Mouse (Mus musculus) kidney, embryonic 14.5 days (tissue): ENCODE measurements at regions not wholly inside any gene's neighbourhood (a gene's known extent, or its start where the extent isn't known, plus 50 kb on each side); places are given as distances from the start of the nearest gene placed in this dataset.

Experiments used
- ATAC-seq: fragments of 200-750 bp; cut with Nextera tagmentation; 2 replicates; pipeline ENCODE4 v1.8.0; 2017; ENCODE audit warnings: moderate number of reproducible peaks, mild to moderate bottlenecking, moderate TSS enrichment, moderate library complexity; ENCODE audit not compliant: low FRiP score, low TSS enrichment
- H3K27ac ChIP-seq: fragments of 300-500 bp; sonication (generic); 2 replicates; pipeline ENCODE4 v1.5.1; 2014; ENCODE audit warnings: low read depth, mild to moderate bottlenecking, low read length, moderate library complexity, mixed read lengths
- H3K27me3 ChIP-seq: fragments of 300-500 bp; sonication (generic); 2 replicates; pipeline ENCODE4 v1.6.1; 2014; ENCODE audit warnings: mild to moderate bottlenecking, low read length; ENCODE audit not compliant: control insufficient read depth, insufficient read depth
- H3K36me3 ChIP-seq: fragments of 300-500 bp; sonication (generic); 2 replicates; pipeline ENCODE4 v1.6.1; 2014; ENCODE audit warnings: low read length, mixed read lengths; ENCODE audit not compliant: control insufficient read depth, insufficient read depth
- H3K4me1 ChIP-seq: fragments of 300-500 bp; sonication (generic); 2 replicates; pipeline ENCODE4 v1.6.1; 2014; ENCODE audit warnings: low read length, mixed read lengths; ENCODE audit not compliant: control insufficient read depth, insufficient read depth
- H3K4me2 ChIP-seq: fragments of 300-500 bp; sonication (generic); replicated peaks from 2 replicates; pipeline ENCODE4 v1.6.1; 2014; ENCODE audit warnings: low read depth, mild to moderate bottlenecking, low read length
- H3K4me3 ChIP-seq: fragments of 300-500 bp; sonication (generic); 2 replicates; pipeline ENCODE4 v1.5.1; 2014; ENCODE audit warnings: mild to moderate bottlenecking, low read length
- H3K9ac ChIP-seq: fragments of 300-500 bp; sonication (generic); 2 replicates; pipeline ENCODE4 v1.6.1; 2014; ENCODE audit warnings: low read depth, mild to moderate bottlenecking, low read length, moderate library complexity
- H3K9me3 ChIP-seq: fragments of 300-500 bp; sonication (generic); 2 replicates; pipeline ENCODE4 v1.6.1; 2016; ENCODE audit warnings: low read length; ENCODE audit not compliant: control insufficient read depth
- WGBS: fragments of 180-500 bp; shearing (Covaris S2); extraction: QIAGEN DNeasy Blood & Tissue Kit; methylation state at CpG from one replicate; pipeline ENCODE4 v1.1.7; 2014; 5-methylcytosine and 5-hydroxymethylcytosine counted together

- Histone ChIP-seq H3K27me3 (no peaks in the 10 kb centered on the region), H3K4me2 (peak overlapping the region; percentile 39), H3K9me3 (no peaks in the 10 kb centered on the region), H3K9ac (no peak overlapping the region), H3K4me1 (no peaks in the 10 kb centered on the region), H3K4me3 (peak overlapping the region; percentile 18; the same call in 1 of the 2 replicates), H3K36me3 (no peaks in the 10 kb centered on the region), H3K27ac (no peak overlapping the region)
- ATAC-seq = peak; percentile 81
- 8% methylated on average over 18 of the region's 18 CpGs for WGBS
Measured at GRCm38 (mm10) chr3:146345308-146345780, 59.1 kb upstream of the Ssx2ip start.

DNA sequence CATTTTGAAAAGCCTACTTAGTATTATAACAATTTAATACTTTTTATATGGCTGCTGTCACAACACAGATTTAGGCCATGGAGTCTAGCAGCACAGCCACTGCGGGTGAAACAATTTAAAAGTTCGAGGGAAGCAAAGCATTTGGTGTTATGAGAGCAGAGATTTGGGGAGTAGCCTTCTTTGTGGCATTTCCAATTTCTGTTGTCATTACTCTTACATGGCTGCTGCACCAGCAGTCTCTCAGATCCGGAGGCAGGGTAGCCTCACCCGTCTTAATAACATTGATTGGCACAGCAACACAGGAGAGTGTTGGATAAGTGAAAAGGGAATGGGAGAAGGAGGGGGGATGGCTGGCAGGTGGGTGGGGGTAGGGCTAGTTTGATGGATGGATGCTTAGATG is 58.5 kb upstream of the Ssx2ip start:
- 68% methylated on average over 4 of the region's 4 CpGs for WGBS
- Histone ChIP-seq H3K27ac (no peak overlapping the region), H3K4me2 (no peak overlapping the region), H3K4me3 (no peak overlapping the region), H3K4me1 (no peaks in the 10 kb centered on the region), H3K27me3 (no peaks in the 10 kb centered on the region), H3K9me3 (no peaks in the 10 kb centered on the region), H3K9ac (no peak overlapping the region), H3K36me3 (no peaks in the 10 kb centered on the region)
- no peak for ATAC-seq

DNA sequence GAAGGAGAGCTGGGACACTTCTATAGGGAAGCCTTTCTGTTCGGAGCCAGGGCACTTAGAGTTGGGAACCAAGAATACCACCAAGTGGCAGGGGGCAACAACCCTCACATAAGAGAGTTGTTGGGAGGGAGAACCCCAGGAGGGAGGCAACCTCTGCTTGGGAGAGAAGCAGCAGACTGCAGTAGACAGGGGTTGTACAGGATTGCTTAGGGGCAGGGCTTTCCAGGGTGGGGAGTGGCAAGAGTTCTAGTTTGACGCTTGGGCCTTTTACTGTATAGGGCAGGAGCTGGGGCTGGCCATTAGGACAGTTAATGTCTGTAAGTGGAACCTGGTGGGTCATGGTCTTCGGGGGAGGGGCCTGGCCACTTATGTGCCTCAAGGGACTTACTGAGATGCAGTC is 57.1 kb upstream of the Ssx2ip start:
- Histone ChIP-seq H3K9me3 (no peaks in the 10 kb centered on the region), H3K4me1 (no peaks in the 10 kb centered on the region), H3K27me3 (no peaks in the 10 kb centered on the region), H3K4me2 (no peak overlapping the region), H3K27ac (no peak overlapping the region), H3K4me3 (no peak overlapping the region), H3K36me3 (no peaks in the 10 kb centered on the region), H3K9ac (no peak overlapping the region)
- 76% methylated on average over 3 of the region's 3 CpGs for WGBS
- no peak for ATAC-seq

GRCm38 (mm10) chr3:146348921-146349320 is 55.5 kb upstream of the Ssx2ip start:
- Histone ChIP-seq H3K27me3 (no peaks in the 10 kb centered on the region), H3K36me3 (no peaks in the 10 kb centered on the region), H3K27ac (no peak overlapping the region), H3K9ac (no peak overlapping the region), H3K4me3 (no peak overlapping the region), H3K4me2 (no peak overlapping the region), H3K9me3 (no peaks in the 10 kb centered on the region), H3K4me1 (no peaks in the 10 kb centered on the region)
- 89% methylated on average over 8 of the region's 8 CpGs for WGBS
- ATAC-seq = no peak

DNA sequence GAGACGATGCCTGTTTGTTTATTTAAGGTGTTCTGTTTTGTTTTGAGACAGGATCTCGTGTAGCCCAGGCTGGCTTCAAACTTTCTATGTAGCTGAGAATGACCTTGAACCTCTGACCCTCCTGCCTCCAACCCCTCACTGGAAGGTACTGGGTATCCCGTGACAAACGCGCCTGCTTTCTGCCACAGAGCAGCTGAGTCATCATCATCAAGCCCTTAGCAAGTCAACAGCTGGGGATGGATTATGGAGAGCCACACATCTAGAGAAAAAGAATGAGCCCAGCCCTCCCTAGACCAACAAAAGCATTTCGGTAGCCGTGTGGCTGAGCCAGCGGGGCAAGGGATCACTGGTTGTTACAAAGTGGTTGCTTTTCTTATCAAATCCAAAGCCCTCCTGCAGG is 55.0 kb upstream of the Ssx2ip start:
- Histone ChIP-seq H3K36me3 (no peaks in the 10 kb centered on the region), H3K9me3 (no peaks in the 10 kb centered on the region), H3K4me1 (no peaks in the 10 kb centered on the region), H3K4me2 (no peak overlapping the region), H3K9ac (no peak overlapping the region), H3K27ac (no peak overlapping the region), H3K4me3 (no peak overlapping the region), H3K27me3 (no peaks in the 10 kb centered on the region)
- ATAC-seq = no peak
- WGBS = 70% methylated on average over 8 of the region's 8 CpGs

- no peak overlapping the region for H3K4me3 ChIP-seq
- no peak overlapping the region for H3K27ac ChIP-seq
- no peaks in the 10 kb centered on the region for H3K36me3 ChIP-seq
- WGBS = 94% methylated on average over 9 of the region's 9 CpGs
- no peaks in the 10 kb centered on the region for H3K4me1 ChIP-seq
- H3K9ac ChIP-seq = no peak overlapping the region
- no peak overlapping the region for H3K4me2 ChIP-seq
- no peaks in the 10 kb centered on the region for H3K9me3 ChIP-seq
- no peak for ATAC-seq
- H3K27me3 ChIP-seq = no peaks in the 10 kb centered on the region
Measured at GRCm38 (mm10) chr3:146350126-146350525, 54.3 kb upstream of the Ssx2ip start.

DNA sequence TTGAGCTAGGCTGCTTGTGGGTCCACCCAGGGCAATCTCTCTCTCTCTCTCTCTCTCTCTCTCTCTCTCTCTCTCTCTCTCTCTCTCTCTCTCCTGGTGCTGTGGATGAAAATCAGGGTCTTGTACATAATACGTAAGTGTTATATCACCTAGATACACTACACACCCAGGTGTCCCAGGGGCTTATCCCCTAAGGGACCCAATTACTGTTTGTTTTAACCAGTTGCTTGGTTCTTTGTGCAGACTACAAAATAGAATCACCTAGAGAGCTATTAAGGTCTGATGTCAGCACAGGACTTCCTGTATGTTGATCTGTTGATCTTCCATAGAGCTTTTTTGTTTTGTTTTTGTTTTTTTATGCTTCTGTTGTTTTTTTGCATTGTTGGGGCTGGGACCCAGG is 53.0 kb upstream of the Ssx2ip start:
- 100% methylated on average over 1 of the region's 1 CpGs for WGBS

GRCm38 (mm10) chr3:146352187-146352586 is 52.3 kb upstream of the Ssx2ip start:
- WGBS = 91% methylated on average over 4 of the region's 4 CpGs
- no peak for ATAC-seq
- no peak overlapping the region for H3K9ac ChIP-seq
- H3K36me3 ChIP-seq = no peaks in the 10 kb centered on the region
- no peak overlapping the region for H3K27ac ChIP-seq
- no peak overlapping the region for H3K4me2 ChIP-seq
- H3K9me3 ChIP-seq = no peaks in the 10 kb centered on the region
- no peaks in the 10 kb centered on the region for H3K4me1 ChIP-seq
- H3K4me3 ChIP-seq = no peak overlapping the region
- H3K27me3 ChIP-seq = no peaks in the 10 kb centered on the region

More for the DNA sequence above, 53.0 kb upstream of the Ssx2ip start:
- no peaks in the 10 kb centered on the region for H3K36me3 ChIP-seq
- no peaks in the 10 kb centered on the region for H3K27me3 ChIP-seq
- no peaks in the 10 kb centered on the region for H3K4me1 ChIP-seq
- no peak for ATAC-seq
- no peak overlapping the region for H3K27ac ChIP-seq
- H3K4me3 ChIP-seq = no peak overlapping the region
- H3K9me3 ChIP-seq = no peaks in the 10 kb centered on the region
- H3K4me2 ChIP-seq = no peak overlapping the region
- H3K9ac ChIP-seq = no peak overlapping the region

DNA sequence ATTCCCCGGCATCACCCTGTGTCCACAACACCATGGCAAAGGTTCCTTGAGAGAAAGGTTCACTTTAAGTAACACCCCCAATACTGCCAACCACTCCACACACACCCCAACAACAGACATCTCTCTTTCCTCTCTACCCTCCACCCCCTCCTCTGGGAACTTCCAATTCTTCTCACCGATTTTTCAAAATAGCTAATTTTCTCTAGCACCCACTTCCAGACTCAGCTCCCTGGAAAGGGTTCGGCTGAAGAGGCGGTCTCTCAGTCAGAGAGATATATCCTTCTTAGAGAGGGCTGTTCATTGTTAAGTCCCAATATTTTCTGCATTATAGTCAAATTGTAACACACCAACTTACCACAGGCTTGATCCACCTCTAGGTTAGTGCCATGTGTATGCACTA is 50.5 kb upstream of the Ssx2ip start:
- WGBS = 96% methylated on average over 4 of the region's 4 CpGs
- H3K27ac ChIP-seq = no peak overlapping the region
- no peak for ATAC-seq
- H3K36me3 ChIP-seq = no peaks in the 10 kb centered on the region
- H3K9ac ChIP-seq = no peak overlapping the region
- H3K4me2 ChIP-seq = no peak overlapping the region
- no peaks in the 10 kb centered on the region for H3K9me3 ChIP-seq
- no peaks in the 10 kb centered on the region for H3K27me3 ChIP-seq
- H3K4me1 ChIP-seq = no peaks in the 10 kb centered on the region
- H3K4me3 ChIP-seq = no peak overlapping the region
